Mouse (Mus musculus) kidney, embryonic 16.5 days (tissue): ENCODE data around the gene Btbd6. TPM values are rescaled to one million over a fixed set of nuclear protein-coding genes. Genes with fewer than 3 reads are reported as not detected.

Experiments used
- ATAC-seq: fragments of 200-750 bp; cut with Nextera tagmentation; 2 replicates; pipeline ENCODE4 v1.8.0; 2017; ENCODE audit warnings: moderate TSS enrichment; ENCODE audit not compliant: low FRiP score, low TSS enrichment
- H3K27ac ChIP-seq: fragments of 300-500 bp; sonication (generic); 2 replicates; pipeline ENCODE4 v1.5.1; 2014; ENCODE audit warnings: low read length
- H3K27me3 ChIP-seq: fragments of 300-500 bp; sonication (generic); 2 replicates; pipeline ENCODE4 v1.6.1; 2014; ENCODE audit warnings: low read length, control low read depth, mixed read lengths; ENCODE audit not compliant: insufficient read depth
- H3K36me3 ChIP-seq: fragments of 300-500 bp; sonication (generic); 2 replicates; pipeline ENCODE4 v1.6.1; 2014; ENCODE audit warnings: low read length, control low read depth, mixed read lengths; ENCODE audit not compliant: insufficient read depth
- H3K4me1 ChIP-seq: fragments of 300-500 bp; sonication (generic); 2 replicates; pipeline ENCODE4 v1.6.1; 2014; ENCODE audit warnings: low read length, control low read depth, mixed read lengths; ENCODE audit not compliant: insufficient read depth
- H3K4me2 ChIP-seq: fragments of 300-500 bp; sonication (generic); replicated peaks from 2 replicates; pipeline ENCODE4 v1.6.1; 2014; ENCODE audit warnings: low read depth, low read length
- H3K4me3 ChIP-seq: fragments of 300-500 bp; sonication (generic); 2 replicates; pipeline ENCODE4 v1.5.1; 2014; ENCODE audit warnings: mild to moderate bottlenecking, low read length
- H3K9ac ChIP-seq: fragments of 300-500 bp; sonication (generic); replicated peaks from 2 replicates; pipeline ENCODE4 v1.6.1; 2014; ENCODE audit warnings: low read length
- H3K9me3 ChIP-seq: fragments of 300-500 bp; sonication (generic); 2 replicates; pipeline ENCODE4 v1.6.1; 2016; ENCODE audit warnings: low read length, control low read depth
- WGBS: fragments of 180-500 bp; shearing (Covaris S2); extraction: QIAGEN DNeasy Blood & Tissue Kit; methylation state at CpG from one replicate; pipeline ENCODE4 v1.1.7; 2014; 5-methylcytosine and 5-hydroxymethylcytosine counted together
- polyA plus RNA-seq: library from polyadenylated mRNA; unstranded; fragments of >200 nt; fragmentation: Nextera tagmentation; extraction: Ambion mirVana; gene quantifications from 2 replicates; pipeline ENCODE4 v1.2.1, GENCODE M21; 2015

Btbd6 gene
- polyA plus RNA-seq, 1 experiment from 2014 or later: 29.4 TPM

DNA sequence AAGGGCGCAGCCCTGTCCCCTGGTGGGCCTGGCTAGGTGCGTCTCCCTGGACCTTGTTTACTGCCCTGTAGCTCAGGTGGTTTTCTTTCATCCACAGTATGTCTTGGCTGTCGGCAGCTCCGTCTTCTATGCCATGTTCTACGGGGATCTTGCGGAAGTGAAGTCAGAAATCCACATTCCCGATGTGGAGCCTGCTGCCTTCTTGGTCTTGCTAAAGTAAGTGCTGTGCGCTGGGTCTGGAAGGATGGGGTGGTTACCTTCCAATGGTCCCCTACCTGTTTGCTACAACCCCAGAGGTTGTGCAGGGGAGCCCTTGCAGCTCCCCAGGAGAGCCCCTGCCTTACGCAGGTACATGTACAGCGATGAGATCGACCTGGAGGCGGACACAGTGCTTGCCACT lies 874 bp downstream of the Btbd6 start:
- H3K36me3 ChIP-seq: peaks cover 54% of the 10 kb centered on the region
- peak overlapping the region; percentile 94 for H3K27ac ChIP-seq
- no peaks in the 10 kb centered on the region for H3K27me3 ChIP-seq
- H3K9ac ChIP-seq: peak overlapping the region; percentile 86
- peaks cover 12% of the 10 kb centered on the region for H3K4me1 ChIP-seq
- 46% methylated on average over 12 of the region's 12 CpGs for WGBS
- no peaks in the 10 kb centered on the region for H3K9me3 ChIP-seq
- H3K4me2 ChIP-seq: peak overlapping the region; percentile 84
- ATAC-seq: no peak; the same call in 1 of the 2 replicates
- peak overlapping the region; percentile 74 for H3K4me3 ChIP-seq

DNA sequence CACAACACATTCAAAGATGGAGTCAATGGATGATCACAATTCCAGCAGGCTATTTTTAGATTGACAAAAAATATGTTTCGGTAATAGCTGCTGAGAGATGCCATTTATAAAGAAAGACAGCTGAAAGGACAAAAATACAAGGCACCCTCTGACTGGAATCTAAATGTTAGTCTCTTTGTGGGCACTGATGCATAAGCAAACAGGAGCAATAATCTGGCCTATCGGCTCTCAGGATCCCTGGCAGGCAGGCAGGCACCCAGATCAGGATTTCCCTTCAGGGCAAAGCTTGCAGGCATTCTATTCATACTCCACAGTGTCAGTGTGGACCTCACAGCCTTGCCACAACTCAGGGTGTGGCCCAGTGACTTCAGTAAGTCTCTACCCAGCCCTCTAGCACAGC lies 5.7 kb downstream of the Btbd6 start:
- H3K36me3 ChIP-seq: peaks cover 59% of the 10 kb centered on the region
- no peaks in the 10 kb centered on the region for H3K9me3 ChIP-seq
- 93% methylated on average over 2 of the region's 2 CpGs for WGBS

DNA sequence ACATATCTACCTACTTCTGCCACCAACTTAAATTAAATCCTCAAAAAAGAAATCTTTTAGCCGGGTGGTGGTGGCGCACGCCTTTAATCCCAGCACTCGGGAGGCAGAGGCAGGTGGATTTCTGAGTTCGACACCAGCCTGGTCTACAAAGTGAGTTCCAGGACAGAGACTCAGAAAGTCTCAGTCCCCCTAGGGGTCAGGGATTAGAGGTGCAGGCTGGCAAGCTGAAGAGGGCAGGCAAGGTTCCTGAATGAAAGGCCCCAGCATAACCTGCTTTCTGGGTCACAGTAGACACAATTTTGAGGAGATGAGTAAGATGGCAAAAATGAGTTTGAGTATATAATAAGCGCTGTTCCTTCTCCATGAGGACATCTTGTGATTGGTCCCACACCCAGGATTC lies 9.1 kb downstream of the Btbd6 start:
- Histone ChIP-seq H3K4me3 (no peak overlapping the region), H3K9ac (no peak overlapping the region), H3K4me1 (no peaks in the 10 kb centered on the region), H3K27ac (no peak overlapping the region), H3K4me2 (no peak overlapping the region), H3K9me3 (no peaks in the 10 kb centered on the region), H3K27me3 (no peaks in the 10 kb centered on the region), H3K36me3 (peaks cover 54% of the 10 kb centered on the region)
- ATAC-seq: no peak
- WGBS: 93% methylated on average over 6 of the region's 6 CpGs

More for the DNA sequence above, 5.7 kb downstream of the Btbd6 start:
- Histone ChIP-seq H3K9ac (no peak overlapping the region), H3K4me1 (peaks cover 4% of the 10 kb centered on the region), H3K27ac (no peak overlapping the region), H3K4me2 (no peak overlapping the region), H3K4me3 (no peak overlapping the region), H3K27me3 (no peaks in the 10 kb centered on the region)
- ATAC-seq: no peak

DNA sequence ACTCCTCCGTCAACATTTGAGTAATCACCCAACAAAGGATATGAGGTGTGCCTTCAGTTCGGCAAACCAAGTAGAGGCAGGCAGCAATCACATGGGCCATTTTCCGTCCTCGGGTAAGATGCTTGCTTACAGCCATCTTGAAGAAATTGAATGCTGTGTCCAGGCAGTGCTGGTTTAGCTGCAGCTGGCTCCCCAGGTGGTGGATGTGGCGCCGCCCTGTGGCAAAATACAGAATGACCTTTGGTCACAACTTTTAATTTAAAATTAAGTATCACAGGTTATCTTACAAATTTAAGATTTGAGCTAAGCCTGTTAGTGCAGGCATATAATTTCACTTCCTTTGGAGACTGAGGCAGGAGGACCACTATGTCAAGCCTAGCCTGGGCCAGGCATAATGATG lies 11.6 kb downstream of the Btbd6 start:
- Histone ChIP-seq H3K9me3 (no peaks in the 10 kb centered on the region), H3K27me3 (no peaks in the 10 kb centered on the region), H3K4me1 (peaks cover 3% of the 10 kb centered on the region; the same call in 1 of the 2 replicates), H3K4me3 (no peak overlapping the region), H3K4me2 (no peak overlapping the region), H3K36me3 (peaks cover 49% of the 10 kb centered on the region), H3K27ac (no peak overlapping the region), H3K9ac (no peak overlapping the region)
- no peak for ATAC-seq
- WGBS: 72% methylated on average over 6 of the region's 6 CpGs

DNA sequence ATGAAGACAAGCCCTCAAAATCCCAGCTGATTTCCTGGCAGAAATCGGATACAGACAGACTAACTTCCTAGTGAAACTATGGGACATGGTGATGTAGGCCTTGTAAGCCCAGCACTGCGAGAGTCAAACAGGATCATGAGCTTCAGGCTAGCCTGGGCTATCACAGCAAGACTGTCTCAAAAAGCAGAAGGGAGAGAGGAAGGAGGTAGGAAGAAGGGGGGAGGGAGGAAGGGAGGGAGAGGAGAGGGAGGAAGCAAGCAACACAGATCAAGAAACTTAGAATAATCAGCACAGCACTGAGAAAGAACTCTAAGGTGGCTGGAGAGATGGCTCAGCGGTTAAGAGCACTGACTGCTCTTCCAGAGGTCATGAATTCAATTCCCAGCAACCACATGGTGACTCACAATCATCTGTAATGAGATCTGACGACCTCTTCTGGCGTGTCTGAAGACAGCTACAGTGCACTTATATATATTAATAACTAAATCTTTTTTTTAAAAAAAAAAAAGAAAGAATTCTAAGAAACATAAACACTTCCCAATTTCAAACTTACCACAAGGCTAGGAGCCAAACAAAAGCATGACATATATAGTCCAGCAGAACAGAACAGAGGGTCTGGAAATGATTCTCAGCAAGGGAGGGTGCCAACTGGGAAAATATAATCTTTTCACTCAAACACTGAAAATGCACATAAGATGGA lies 14.6 kb downstream of the Btbd6 start:
- Histone ChIP-seq H3K9me3 (no peaks in the 10 kb centered on the region), H3K4me1 (peaks cover 5% of the 10 kb centered on the region; the same call in 1 of the 2 replicates), H3K36me3 (peaks cover 43% of the 10 kb centered on the region), H3K9ac (no peak overlapping the region), H3K27me3 (no peaks in the 10 kb centered on the region), H3K4me3 (no peak overlapping the region), H3K27ac (no peak overlapping the region), H3K4me2 (no peak overlapping the region)
- 86% methylated on average over 5 of the region's 5 CpGs for WGBS
- no peak for ATAC-seq

DNA sequence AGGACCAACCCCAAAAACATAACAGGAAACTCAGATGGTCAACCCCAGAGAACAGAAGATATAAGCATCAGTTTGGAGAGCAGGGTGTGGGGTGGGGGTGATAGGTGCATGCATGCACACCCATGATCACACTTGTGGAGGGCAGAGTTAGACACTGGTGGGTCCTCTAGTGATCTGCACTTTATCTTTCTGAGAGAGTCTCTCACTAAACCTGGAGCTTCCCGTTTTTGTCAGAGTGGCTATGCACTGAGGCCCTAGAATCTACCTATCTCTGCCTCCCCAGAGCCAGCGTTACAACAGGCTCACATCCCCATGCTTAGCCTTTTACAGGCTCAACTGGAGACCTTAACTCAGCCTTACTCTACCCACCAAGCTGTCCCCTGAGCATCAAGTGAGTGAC lies 15.2 kb downstream of the Btbd6 start:
- H3K9me3 ChIP-seq: no peaks in the 10 kb centered on the region
- no peaks in the 10 kb centered on the region for H3K27me3 ChIP-seq
- peaks cover 43% of the 10 kb centered on the region for H3K36me3 ChIP-seq
- H3K27ac ChIP-seq: no peak overlapping the region
- H3K4me1 ChIP-seq: peaks cover 5% of the 10 kb centered on the region; the same call in 1 of the 2 replicates
- no peak overlapping the region for H3K9ac ChIP-seq
- no peak overlapping the region for H3K4me3 ChIP-seq
- 95% methylated on average over 2 of the region's 2 CpGs for WGBS
- H3K4me2 ChIP-seq: no peak overlapping the region
- no peak for ATAC-seq

DNA sequence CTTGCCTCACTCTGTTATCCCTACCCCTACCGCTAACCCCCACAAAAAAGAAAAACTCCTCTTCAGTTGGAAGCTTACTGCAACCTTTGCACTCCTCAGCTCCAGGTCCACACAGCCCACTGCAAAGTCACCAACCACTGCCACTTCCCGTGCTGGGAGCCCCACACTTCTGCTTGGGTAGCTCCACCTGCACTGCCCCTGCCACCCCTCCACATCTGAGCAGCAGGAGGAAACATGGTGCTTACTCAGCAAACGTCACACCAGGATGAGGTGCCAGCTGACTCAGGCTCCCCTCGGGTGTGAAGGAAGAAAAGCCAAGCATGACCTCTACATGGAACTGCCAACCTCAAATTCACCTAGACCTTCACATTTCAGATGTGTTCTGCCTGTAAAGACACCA lies 17.9 kb downstream of the Btbd6 start:
- peaks cover 30% of the 10 kb centered on the region for H3K36me3 ChIP-seq
- H3K4me1 ChIP-seq: peaks cover 17% of the 10 kb centered on the region
- H3K9ac ChIP-seq: no peak overlapping the region
- no peaks in the 10 kb centered on the region for H3K9me3 ChIP-seq
- H3K27ac ChIP-seq: 0 out of 2 replicates have a peak overlapping the region, but pooled peaks have one; percentile 20
- ATAC-seq: peak; percentile 64; the same call in 1 of the 2 replicates
- WGBS: 58% methylated on average over 4 of the region's 4 CpGs
- H3K4me3 ChIP-seq: no peak overlapping the region
- no peak overlapping the region for H3K4me2 ChIP-seq
- H3K27me3 ChIP-seq: no peaks in the 10 kb centered on the region

DNA sequence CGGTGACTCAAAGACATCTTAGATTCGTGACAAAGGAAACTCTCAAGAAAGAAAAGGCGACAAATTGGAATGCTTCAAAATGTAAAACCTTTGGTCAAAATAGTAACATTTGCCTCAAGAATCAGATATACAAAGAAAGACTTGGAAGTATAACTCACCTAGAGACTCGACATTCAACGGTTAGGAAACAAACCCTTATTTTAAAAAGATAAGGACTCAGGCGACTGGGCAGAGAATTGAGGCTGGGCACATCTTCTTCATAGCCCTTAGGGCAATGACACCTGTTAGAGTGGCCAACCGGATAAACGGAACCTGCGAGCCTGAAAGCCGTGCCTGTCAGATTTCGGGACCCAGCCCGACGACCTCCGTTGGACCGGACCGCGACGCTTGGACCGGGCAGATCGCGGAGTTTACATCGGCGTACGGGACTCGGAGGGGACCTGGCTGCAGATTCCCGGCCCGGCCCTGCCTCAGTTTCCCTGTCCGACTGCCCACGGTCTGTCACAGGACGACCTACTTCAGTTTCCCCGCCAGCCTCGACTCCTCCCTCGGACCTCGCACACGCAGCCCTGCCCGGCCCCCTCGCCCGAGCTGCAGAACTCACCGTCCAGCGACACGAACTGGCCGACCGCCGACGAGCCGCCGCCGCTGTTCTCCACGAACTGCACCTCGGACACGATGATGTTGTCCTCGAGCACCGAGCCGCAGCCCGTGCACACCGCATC lies 23.4 kb downstream of the Btbd6 start:
- ATAC-seq: no peak
- H3K4me3 ChIP-seq: peak overlapping the region; percentile 93
- H3K9ac ChIP-seq: peak overlapping the region; percentile 94
- H3K4me2 ChIP-seq: peak overlapping the region; percentile 83
- 1% methylated on average over 56 of the region's 56 CpGs for WGBS
- no peaks in the 10 kb centered on the region for H3K9me3 ChIP-seq
- peaks cover 26% of the 10 kb centered on the region for H3K4me1 ChIP-seq
- peaks cover 15% of the 10 kb centered on the region; the same call in 1 of the 2 replicates for H3K36me3 ChIP-seq
- H3K27ac ChIP-seq: peak overlapping the region; percentile 97
- H3K27me3 ChIP-seq: no peaks in the 10 kb centered on the region

DNA sequence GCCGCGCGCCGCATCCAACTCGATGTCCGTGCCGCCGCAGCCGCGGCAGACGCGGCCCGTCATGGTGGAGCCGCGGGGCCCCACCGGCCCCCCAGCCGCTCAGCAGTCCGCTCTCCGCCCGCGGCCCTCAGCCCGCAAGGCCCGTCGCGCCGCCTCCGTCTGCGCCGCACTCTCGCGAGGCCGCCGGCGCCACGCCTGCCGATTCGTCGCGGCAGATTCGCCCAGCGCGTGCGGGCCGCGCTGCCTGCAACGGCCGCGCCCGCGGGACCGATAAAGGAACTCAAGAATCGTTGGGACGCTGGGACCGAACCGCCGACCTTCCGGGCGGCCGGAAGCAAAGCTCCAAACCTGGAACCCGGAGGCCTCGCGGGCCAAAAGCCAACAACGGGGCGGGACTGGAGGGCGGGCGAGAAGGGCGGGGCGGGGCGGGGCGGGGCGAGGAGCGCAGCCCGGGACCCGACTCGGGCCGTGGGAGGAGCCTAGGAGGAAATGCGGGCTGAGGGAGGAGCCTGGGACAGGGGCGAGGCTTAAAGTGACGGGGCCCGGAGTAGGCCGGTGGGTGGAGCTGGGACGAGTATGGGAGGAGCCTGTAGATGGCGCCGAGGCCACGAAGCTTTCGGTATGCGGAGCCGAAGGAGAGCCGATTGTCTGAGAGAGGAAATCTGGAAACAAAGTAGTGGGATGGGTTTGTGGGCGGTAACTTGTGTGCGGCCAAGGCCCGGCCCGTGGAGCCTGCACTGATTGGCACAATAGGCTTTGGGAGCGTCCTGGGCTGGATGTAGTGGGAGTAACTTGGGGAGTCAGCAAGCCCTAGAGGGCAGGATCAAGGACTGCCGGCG lies 24.2 kb downstream of the Btbd6 start, which contains the start of gene Brf1:
TSS of gene Brf1 (minus strand) at position 411 of the 839 bp plus-strand sequence.
- WGBS: under 1% methylated on average over 84 of the region's 96 CpGs

More for the DNA sequence above, 24.2 kb downstream of the Btbd6 start, which contains the start of gene Brf1:
- Histone ChIP-seq H3K4me2 (peak within 1 kb of the TSS; percentile 83), H3K9ac (peak within 1 kb of the TSS; percentile 94), H3K4me1 (peaks cover 26% of the 10 kb centered on the region), H3K36me3 (peaks cover 15% of the 10 kb centered on the region; the same call in 1 of the 2 replicates), H3K27me3 (no peaks in the 10 kb centered on the region), H3K9me3 (no peaks in the 10 kb centered on the region), H3K4me3 (peak within 1 kb of the TSS; percentile 93), H3K27ac (peak within 1 kb of the TSS; percentile 97)
- ATAC-seq: peak; percentile 97
